Mouse (Mus musculus) erythroblast, embryonic 14.5 days (primary cell): ENCODE results near the gene Gm11639.
"Not testable (repeated sequence)": the region's sequence is repeated elsewhere in the genome, so short reads cannot be mapped to it uniquely, and the experiment has no call there.

Source experiments
- GATA1 ChIP-seq: IDR thresholded peaks from 2 replicates; pipeline ENCODE4 v1.6.1; 2012; ENCODE audit warnings: low read length, inconsistent platforms, mixed read lengths
- TAL1 ChIP-seq: IDR thresholded peaks from 3 replicates; pipeline ENCODE4 v1.6.1; 2012; ENCODE audit warnings: low read length, inconsistent platforms, mixed read lengths

- TF ChIP-seq TAL1, GATA1: not testable (repeated sequence)
Measured at GRCm38 (mm10) chr11:105112448-105112847, 426.9 kb downstream of the Gm11639 start.
